Mouse (Mus musculus): ENCODE measurements around the gene D1Pas1. TPM values are rescaled to one million over a fixed set of nuclear protein-coding genes. Genes with fewer than 3 reads are reported as not detected.

The D1Pas1 gene
- polyA plus RNA-seq, 1 experiment from 2014 or later = 0.16 TPM

- 97% methylated on average over 3 of the region's 3 CpGs for WGBS
- Histone ChIP-seq H3K27ac (no peak overlapping the region), H3K27me3 (ENCODE audit: low read depth, poor library complexity, severe bottlenecking) (no peaks in the 10 kb centered on the region), H3K36me3 (no peaks in the 10 kb centered on the region), H3K4me3 (no peak overlapping the region), H3K9me3 (replicated peaks) (no peaks in the 10 kb centered on the region), H3K4me1 (peaks cover 5% of the 10 kb centered on the region; the same call in 1 of the 2 replicates)
- no peak for DNase-seq (ENCODE audit: low spot score)
These were observed 24.9 kb downstream of the D1Pas1 start for GRCm38 (mm10) chr1:186992113-186992512.

- 92% methylated on average over 21 of the region's 21 CpGs for WGBS
- H3K9me3 ChIP-seq (replicated peaks) = no peaks in the 10 kb centered on the region
These were observed 30.5 kb downstream of the D1Pas1 start for GRCm38 (mm10) chr1:186997596-186998304.

GRCm38 (mm10) chr1:187003441-187003861 lies 36.2 kb downstream of the D1Pas1 start:
- Histone ChIP-seq H3K27me3 (ENCODE audit: low read depth, poor library complexity, severe bottlenecking) (no peaks in the 10 kb centered on the region), H3K36me3 (no peaks in the 10 kb centered on the region), H3K9me3 (replicated peaks) (no peaks in the 10 kb centered on the region), H3K4me1 (no peaks in the 10 kb centered on the region), H3K27ac (no peak overlapping the region), H3K4me3 (no peak overlapping the region)
- DNase-seq (ENCODE audit: low spot score) = no peak
- WGBS = 56% methylated on average over 7 of the region's 7 CpGs

More at GRCm38 (mm10) chr1:186997596-186998304, 30.5 kb downstream of the D1Pas1 start:
- Histone ChIP-seq H3K36me3 (no peaks in the 10 kb centered on the region), H3K4me1 (no peaks in the 10 kb centered on the region), H3K4me3 (no peak overlapping the region), H3K27ac (no peak overlapping the region), H3K27me3 (ENCODE audit: low read depth, poor library complexity, severe bottlenecking) (no peaks in the 10 kb centered on the region)
- DNase-seq (ENCODE audit: low spot score) = no peak

GRCm38 (mm10) chr1:187004306-187004705 lies 37.1 kb downstream of the D1Pas1 start:
- 90% methylated on average over 1 of the region's 1 CpGs for WGBS
- H3K4me1 ChIP-seq = no peaks in the 10 kb centered on the region
- H3K36me3 ChIP-seq = no peaks in the 10 kb centered on the region
- DNase-seq (ENCODE audit: low spot score) = no peak
- no peak overlapping the region for H3K27ac ChIP-seq
- H3K27me3 ChIP-seq (ENCODE audit: low read depth, poor library complexity, severe bottlenecking) = no peaks in the 10 kb centered on the region
- no peaks in the 10 kb centered on the region for H3K9me3 ChIP-seq (replicated peaks)
- no peak overlapping the region for H3K4me3 ChIP-seq

- Histone ChIP-seq H3K4me1 (no peaks in the 10 kb centered on the region; the same call in 1 of the 2 replicates), H3K36me3 (no peaks in the 10 kb centered on the region), H3K4me3 (no peak overlapping the region), H3K27ac (no peak overlapping the region), H3K27me3 (ENCODE audit: low read depth, poor library complexity, severe bottlenecking) (no peaks in the 10 kb centered on the region), H3K9me3 (replicated peaks) (no peaks in the 10 kb centered on the region)
- 90% methylated on average over 14 of the region's 14 CpGs for WGBS
- no peak for DNase-seq (ENCODE audit: low spot score)
These were observed 39.2 kb downstream of the D1Pas1 start for GRCm38 (mm10) chr1:187006227-187006925.

- no peaks in the 10 kb centered on the region; the same call in 1 of the 2 replicates for H3K4me1 ChIP-seq
- 94% methylated on average over 7 of the region's 7 CpGs for WGBS
- no peaks in the 10 kb centered on the region for H3K9me3 ChIP-seq (replicated peaks)
- DNase-seq (ENCODE audit: low spot score) = no peak
- H3K4me3 ChIP-seq = no peak overlapping the region
- no peaks in the 10 kb centered on the region for H3K27me3 ChIP-seq (ENCODE audit: low read depth, poor library complexity, severe bottlenecking)
- H3K27ac ChIP-seq = no peak overlapping the region
- H3K36me3 ChIP-seq = no peaks in the 10 kb centered on the region
These were observed 41.0 kb downstream of the D1Pas1 start for GRCm38 (mm10) chr1:187008236-187008635.

- no peaks in the 10 kb centered on the region for H3K27me3 ChIP-seq (ENCODE audit: low read depth, poor library complexity, severe bottlenecking)
These were observed 42.9 kb downstream of the D1Pas1 start for GRCm38 (mm10) chr1:187010071-187010470.

GRCm38 (mm10) chr1:187011601-187012000 lies 44.4 kb downstream of the D1Pas1 start:
- Histone ChIP-seq H3K9me3 (replicated peaks) (no peaks in the 10 kb centered on the region), H3K4me3 (no peak overlapping the region), H3K27me3 (ENCODE audit: low read depth, poor library complexity, severe bottlenecking) (no peaks in the 10 kb centered on the region), H3K4me1 (peaks cover 3% of the 10 kb centered on the region), H3K27ac (no peak overlapping the region), H3K36me3 (no peaks in the 10 kb centered on the region)
- no peak for DNase-seq (ENCODE audit: low spot score)
- 91% methylated on average over 4 of the region's 4 CpGs for WGBS

More at GRCm38 (mm10) chr1:187010071-187010470, 42.9 kb downstream of the D1Pas1 start:
- no peak for DNase-seq (ENCODE audit: low spot score)
- H3K36me3 ChIP-seq = no peaks in the 10 kb centered on the region
- H3K4me3 ChIP-seq = no peak overlapping the region
- H3K4me1 ChIP-seq = no peaks in the 10 kb centered on the region; the same call in 1 of the 2 replicates
- no peak overlapping the region for H3K27ac ChIP-seq
- 79% methylated on average over 11 of the region's 11 CpGs for WGBS
- no peaks in the 10 kb centered on the region for H3K9me3 ChIP-seq (replicated peaks)

- Histone ChIP-seq H3K27me3 (ENCODE audit: low read depth, poor library complexity, severe bottlenecking) (no peaks in the 10 kb centered on the region), H3K4me1 (peaks cover 3% of the 10 kb centered on the region), H3K9me3 (replicated peaks) (no peaks in the 10 kb centered on the region), H3K36me3 (no peaks in the 10 kb centered on the region), H3K27ac (no peak overlapping the region), H3K4me3 (no peak overlapping the region)
- 92% methylated on average over 2 of the region's 2 CpGs for WGBS
- DNase-seq (ENCODE audit: low spot score) = no peak
These were observed 46.9 kb downstream of the D1Pas1 start for GRCm38 (mm10) chr1:187014141-187014540.

GRCm38 (mm10) chr1:187015673-187016072 lies 48.5 kb downstream of the D1Pas1 start:
- Histone ChIP-seq H3K36me3 (no peaks in the 10 kb centered on the region), H3K9me3 (replicated peaks) (no peaks in the 10 kb centered on the region), H3K4me3 (no peak overlapping the region), H3K27me3 (ENCODE audit: low read depth, poor library complexity, severe bottlenecking) (no peaks in the 10 kb centered on the region), H3K4me1 (peaks cover 3% of the 10 kb centered on the region; the same call in 1 of the 2 replicates), H3K27ac (no peak overlapping the region)
- DNase-seq (ENCODE audit: low spot score) = no peak
- WGBS = 82% methylated on average over 1 of the region's 1 CpGs

GRCm38 (mm10) chr1:187016116-187016515 lies 48.9 kb downstream of the D1Pas1 start:
- Histone ChIP-seq H3K9me3 (replicated peaks) (no peaks in the 10 kb centered on the region), H3K27me3 (ENCODE audit: low read depth, poor library complexity, severe bottlenecking) (no peaks in the 10 kb centered on the region), H3K4me1 (peaks cover 3% of the 10 kb centered on the region; the same call in 1 of the 2 replicates), H3K4me3 (no peak overlapping the region), H3K27ac (no peak overlapping the region), H3K36me3 (no peaks in the 10 kb centered on the region)
- no peak for DNase-seq (ENCODE audit: low spot score)
- WGBS = 65% methylated on average over 4 of the region's 4 CpGs

- WGBS = 85% methylated on average over 7 of the region's 7 CpGs
- Histone ChIP-seq H3K4me1 (peaks cover 3% of the 10 kb centered on the region; the same call in 1 of the 2 replicates), H3K4me3 (no peak overlapping the region), H3K36me3 (no peaks in the 10 kb centered on the region), H3K9me3 (replicated peaks) (no peaks in the 10 kb centered on the region), H3K27me3 (ENCODE audit: low read depth, poor library complexity, severe bottlenecking) (no peaks in the 10 kb centered on the region), H3K27ac (no peak overlapping the region)
- DNase-seq (ENCODE audit: low spot score) = no peak
These were observed 52.8 kb downstream of the D1Pas1 start for GRCm38 (mm10) chr1:187020011-187020410.

Data from limb, embryonic 10.5 days (tissue).